Mouse (Mus musculus) left cerebral cortex, adult 11 months (tissue): Measurements from ENCODE around the gene Camk2g.

Experiments used
- DNase-seq: peaks from one replicate; pipeline ENCODE4 v3.0.0; 2022; ENCODE audit warnings: low spot score

The Camk2g gene

DNA sequence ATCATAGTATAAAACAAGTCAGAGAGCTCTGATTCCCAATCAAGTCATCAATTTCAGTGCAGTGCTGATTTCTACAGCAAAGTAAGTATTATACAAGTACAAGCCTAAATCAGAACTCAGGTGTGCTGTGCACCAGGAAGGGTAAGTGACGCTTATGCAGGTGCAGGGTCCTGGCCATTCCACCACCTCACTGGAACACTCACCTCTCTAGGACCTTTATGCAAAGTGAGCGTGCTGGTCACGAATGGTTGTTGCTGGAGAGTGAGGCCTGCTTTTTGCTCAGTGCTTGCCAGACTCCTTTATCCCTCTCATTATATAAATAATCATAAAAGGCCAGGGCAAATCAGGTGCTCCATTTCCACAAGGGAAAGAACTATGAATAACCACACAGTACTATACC is 93.5 kb downstream of the Camk2g start:
- no peak for DNase-seq

DNA sequence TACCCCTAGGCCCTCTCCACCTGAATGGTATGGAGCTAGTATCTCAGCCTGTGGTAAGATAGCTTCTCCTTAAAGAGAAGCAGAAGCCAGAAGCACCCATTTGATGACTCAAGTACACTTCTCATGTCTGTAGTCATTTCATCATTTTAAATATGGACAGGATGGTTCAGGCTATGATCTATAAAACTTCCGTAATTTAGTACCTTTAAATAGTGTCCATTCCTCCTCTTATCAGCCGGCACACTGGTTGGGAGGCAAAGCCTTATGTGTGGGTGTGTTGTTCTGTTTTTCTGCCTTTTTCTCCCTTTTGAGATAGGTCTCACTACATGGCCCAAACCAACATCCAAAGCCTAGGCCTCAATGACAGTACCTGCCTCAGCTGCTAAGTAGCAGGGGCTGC is 95.4 kb downstream of the Camk2g start:
- DNase-seq: no peak

DNA sequence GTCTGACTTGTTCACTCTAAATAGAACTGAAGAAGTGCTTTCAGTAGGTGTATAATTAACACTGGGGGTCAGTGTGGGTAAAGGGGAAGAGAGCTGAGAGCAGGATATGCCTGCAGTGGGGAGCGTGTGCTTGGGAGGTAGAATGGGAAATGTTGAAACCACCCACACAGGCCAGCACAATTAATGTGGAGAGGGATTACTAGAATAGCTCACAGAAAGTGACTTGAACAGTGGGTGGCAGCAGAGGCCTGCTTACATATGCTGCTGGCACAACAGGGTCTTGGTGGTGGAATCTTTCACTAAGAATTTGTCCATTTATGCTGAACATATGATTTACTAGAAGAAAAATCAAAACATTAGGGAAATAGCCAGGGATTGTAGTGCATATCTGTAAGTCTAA is 96.9 kb downstream of the Camk2g start:
- no peak for DNase-seq

DNA sequence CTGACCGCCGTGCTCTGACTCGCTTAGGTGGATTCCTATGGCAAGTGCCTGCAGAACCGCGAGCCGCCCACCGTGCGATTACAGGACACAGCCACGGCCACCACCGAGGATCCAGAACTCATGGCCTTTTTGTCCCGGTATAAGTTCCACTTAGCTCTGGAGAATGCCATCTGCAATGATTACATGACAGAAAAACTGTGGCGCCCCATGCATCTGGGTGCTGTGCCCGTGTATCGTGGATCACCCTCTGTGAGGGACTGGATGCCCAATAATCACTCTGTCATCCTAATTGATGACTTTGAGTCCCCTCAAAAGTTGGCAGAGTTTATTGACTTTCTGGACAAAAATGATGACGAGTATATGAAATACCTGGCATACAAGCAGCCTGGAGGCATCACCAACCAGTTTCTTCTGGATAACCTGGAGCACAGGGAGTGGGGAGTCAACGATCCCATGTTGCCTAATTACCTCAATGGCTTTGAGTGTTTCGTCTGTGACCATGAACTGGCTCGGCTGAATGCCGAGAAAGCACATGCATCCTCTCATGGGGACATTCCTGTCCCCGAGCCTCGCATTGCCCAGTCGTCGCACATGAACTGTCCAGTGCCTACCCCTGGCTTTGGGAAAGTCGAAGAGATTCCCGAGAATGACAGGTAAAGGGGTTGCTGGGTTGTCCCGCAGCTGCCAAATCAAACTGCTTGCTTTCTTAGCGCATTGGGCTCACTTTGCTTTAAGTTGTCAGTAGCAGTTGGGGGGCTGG is 97.9 kb downstream of the Camk2g start:
- no peak for DNase-seq

DNA sequence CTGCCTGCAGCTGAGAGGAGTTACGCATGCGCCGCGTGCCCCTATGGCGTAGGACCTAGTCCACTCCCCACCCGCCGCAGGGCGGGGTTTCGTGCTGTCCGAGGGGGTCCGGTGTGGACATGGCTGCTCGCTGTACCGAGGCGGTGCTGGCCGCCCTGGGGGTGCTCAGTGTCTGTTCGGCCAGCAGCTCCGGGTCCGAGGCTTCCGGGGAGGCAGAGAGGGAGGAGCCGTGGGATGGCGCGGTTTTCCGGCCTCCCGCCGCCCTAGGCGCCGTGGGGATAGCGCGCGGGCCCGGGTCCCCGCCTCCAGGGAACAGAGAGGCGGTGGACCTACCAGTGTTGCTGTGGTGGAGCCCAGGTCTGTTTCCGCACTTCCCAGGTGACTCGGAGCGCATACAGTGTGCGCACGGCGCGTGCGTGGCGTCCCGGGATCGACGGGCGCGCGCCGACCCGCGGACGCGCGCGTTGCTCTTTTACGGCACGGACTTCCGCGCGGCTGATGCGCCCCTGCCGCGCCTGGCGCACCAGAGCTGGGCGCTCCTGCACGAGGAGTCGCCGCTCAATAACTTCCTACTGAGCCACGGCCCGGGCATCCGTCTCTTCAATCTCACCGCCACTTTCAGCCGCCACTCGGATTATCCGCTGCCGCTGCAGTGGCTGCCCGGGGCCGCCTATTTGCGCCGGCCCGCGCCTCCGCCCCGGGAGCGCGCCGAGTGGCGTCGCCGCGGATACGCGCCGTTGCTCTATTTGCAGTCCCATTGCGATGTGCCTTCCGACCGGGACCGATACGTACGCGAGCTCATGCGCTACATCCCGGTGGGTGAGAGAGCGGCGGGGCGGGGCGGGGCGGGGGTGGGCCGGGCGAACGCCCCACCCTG is 98.8 kb downstream of the Camk2g start, which contains the start of gene Fut11:
Fut11 (plus strand) TSS at position 85 of the 877 bp plus-strand sequence.
- DNase-seq: peak; percentile 77

DNA sequence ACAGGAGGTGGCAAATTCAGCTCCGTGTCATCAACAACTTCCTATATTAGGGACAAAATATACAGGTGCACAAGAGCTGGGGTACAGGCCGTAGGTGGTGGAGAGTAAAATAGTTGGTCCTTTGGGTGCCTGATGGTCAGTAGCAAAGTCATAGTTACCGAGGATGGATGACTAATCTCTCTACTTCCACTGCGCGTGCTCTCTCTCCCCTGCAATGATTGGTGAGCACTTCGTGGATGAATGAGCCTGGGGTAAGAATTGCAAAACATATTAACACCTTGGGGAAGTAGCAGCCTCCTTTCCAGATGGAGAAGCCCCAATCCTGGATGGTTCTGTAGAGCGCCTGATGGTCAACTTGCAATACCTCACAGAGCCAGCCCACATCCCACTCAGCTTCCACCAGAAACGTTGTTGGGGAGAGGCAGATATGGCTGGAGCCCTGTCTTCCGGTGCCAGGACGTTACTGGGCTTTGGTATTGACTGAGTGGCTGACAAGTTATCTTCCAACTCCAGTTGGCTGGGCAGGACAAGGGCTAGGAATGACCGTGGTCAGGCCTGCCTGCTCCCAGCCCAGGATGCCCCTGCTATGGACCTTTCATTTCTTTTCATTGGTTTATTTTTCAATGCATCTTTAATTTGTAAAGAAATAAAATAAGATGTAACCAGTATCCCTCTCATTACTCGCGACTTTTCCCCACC is 99.6 kb downstream of the Camk2g start:
- DNase-seq: no peak

DNA sequence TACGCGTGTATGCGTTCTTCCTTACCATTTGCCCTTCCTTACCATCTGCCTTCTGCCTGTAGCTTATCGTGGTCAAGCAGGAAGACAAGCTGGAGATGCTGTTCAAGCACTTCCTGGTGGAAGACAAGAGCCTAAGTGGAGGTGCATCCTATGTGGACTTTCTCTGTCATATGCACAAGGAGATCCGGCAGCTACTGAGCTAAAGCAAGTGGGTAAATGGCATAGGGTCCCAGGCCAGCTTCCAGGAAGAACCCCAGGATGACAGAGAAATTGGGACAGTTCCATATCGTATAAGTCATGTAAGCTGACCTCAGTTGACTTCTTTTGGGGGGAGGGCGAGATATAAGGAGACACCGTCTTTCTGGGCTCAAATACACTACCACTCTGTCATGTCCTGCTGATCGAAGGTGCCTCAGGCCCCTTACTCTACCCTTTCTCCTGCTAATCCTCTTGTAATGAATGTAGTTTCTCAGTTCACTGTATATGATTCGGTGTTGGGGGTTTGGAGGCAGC is 100.2 kb downstream of the Camk2g start:
- no peak for DNase-seq

DNA sequence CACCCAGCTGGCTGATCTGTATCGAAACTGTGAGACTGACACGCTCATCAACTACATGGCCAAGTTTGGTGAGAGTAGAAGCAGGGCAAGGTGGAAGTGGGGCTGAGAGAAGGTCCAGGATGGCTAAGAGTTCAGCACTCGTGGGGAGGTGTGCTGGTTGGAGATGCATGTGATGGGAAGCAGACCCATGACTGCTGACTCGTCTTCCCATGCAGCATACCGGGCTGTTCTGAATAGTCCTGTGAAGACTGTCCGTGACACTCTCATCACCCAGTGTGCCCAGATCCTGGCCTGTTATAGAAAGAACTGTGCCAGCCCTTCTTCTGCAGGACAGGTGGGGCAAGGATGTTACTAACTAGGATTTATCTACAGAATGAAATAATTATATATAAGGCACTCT is 102.1 kb downstream of the Camk2g start:
- no peak for DNase-seq

DNA sequence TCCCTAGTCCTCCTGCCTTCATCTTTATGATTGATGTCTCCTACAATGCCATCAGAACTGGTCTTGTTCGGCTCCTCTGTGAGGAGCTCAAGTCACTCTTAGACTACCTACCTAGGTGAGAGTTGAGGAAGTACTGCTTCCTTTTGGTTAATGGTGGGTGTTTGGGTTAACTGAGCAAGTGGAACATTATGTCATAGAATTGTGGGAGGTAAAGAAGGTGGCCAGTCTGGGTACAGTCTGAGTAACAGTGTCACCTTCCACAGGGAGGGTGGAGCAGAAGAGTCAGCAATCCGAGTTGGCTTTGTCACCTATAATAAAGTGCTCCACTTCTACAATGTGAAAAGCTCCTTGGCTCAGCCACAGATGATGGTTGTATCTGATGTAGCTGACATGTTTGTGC is 104.9 kb downstream of the Camk2g start:
- DNase-seq: no peak

DNA sequence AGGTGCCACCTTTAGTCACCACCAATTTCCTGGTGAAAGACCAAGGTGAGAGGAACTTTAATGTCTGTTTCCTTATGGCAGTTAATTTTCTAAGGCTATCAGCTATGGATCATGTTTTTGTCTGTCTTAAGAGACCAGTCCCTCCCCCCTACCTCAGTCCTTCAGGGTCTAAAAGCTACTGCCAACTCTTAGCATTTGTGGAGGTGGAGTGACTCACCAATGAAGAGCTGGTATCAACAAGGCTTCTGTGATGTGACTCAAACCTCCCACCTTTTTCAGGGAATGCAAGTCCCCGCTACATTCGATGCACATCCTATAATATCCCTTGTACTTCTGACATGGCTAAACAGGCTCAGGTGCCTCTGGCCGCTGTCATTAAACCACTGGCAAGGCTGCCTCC is 107.3 kb downstream of the Camk2g start:
- no peak for DNase-seq
